Mouse (Mus musculus) left cerebral cortex, adult 6 months (tissue): ENCODE measurements around the gene H2afy2. TPM values are rescaled to one million over a fixed set of nuclear protein-coding genes. Genes with fewer than 3 reads are reported as not detected.

Experiments used
- long read RNA-seq, 2 experiments: library from polyadenylated mRNA; unstranded; transcript quantifications; one replicate each; pipeline ENCODE4 v2.0.0; 2019 to 2020
- polyA plus RNA-seq: library from polyadenylated mRNA; unstranded; fragments of <200 nt; fragmentation: Nextera tagmentation; gene quantifications from 2 replicates; pipeline ENCODE4 v1.2.3, GENCODE M21; 2021

Gene H2afy2
- 22.2 and 23.9 TPM in 2 replicates for polyA plus RNA-seq
- long read RNA-seq, experiment 1, transcript H2afy2-201 (9 exons, 2,175 nt) = major isoform, 139 of 147 reads
- long read RNA-seq, experiment 1, partial matches to known transcripts = 3 of 147 reads
- long read RNA-seq, experiment 1, other reads (novel, unspliced or antisense) = 5 of 147 reads
- long read RNA-seq, experiment 2, transcript H2afy2-201 (9 exons, 2,175 nt) = major isoform, 31 of 37 reads
- long read RNA-seq, experiment 2, partial matches to known transcripts = 2 of 37 reads
- long read RNA-seq, experiment 2, other reads (novel, unspliced or antisense) = 4 of 37 reads

GRCm38 (mm10) chr10:61783621-61784251 lies at the start of gene H2afy2:
Gene H2afy2 (minus strand): TSS chr10:61784147.

GRCm38 (mm10) chr10:61714771-61715461 lies 69.0 kb downstream of the H2afy2 start, which contains the start of gene Aifm2:
Gene Aifm2 (plus strand): TSS chr10:61715263.

GRCm38 (mm10) chr10:61694870-61695670 lies 88.9 kb downstream of the H2afy2 start, which contains the start of gene Tysnd1:
Gene Tysnd1 (plus strand): TSS chr10:61695514.

Other genes starting within 250 kb of the H2afy2 start
- 0.67 and 0.89 TPM in 2 replicates for gene Npffr1, start 188.7 kb downstream of the H2afy2 start, polyA plus RNA-seq
- gene Ppa1, start 135.6 kb downstream of the H2afy2 start, polyA plus RNA-seq = 144 and 167 TPM in 2 replicates
- gene Sar1a, start 103.8 kb downstream of the H2afy2 start, polyA plus RNA-seq = 103 and 128 TPM in 2 replicates
- 14.4 and 26.1 TPM in 2 replicates for gene Tysnd1, start 88.6 kb downstream of the H2afy2 start, polyA plus RNA-seq
- 6.7 and 8.6 TPM in 2 replicates for gene Aifm2, start 68.9 kb downstream of the H2afy2 start, polyA plus RNA-seq
- gene Col13a1, start 195.0 kb upstream of the H2afy2 start, polyA plus RNA-seq = 0.39 and 0.53 TPM in 2 replicates